Mouse (Mus musculus) thymus, postnatal 14 days (tissue): ENCODE measurements around the gene Odf2l.

Source experiments
- DNase-seq: peaks from one replicate; pipeline ENCODE4 v3.0.0; 2021

Gene Odf2l

DNA sequence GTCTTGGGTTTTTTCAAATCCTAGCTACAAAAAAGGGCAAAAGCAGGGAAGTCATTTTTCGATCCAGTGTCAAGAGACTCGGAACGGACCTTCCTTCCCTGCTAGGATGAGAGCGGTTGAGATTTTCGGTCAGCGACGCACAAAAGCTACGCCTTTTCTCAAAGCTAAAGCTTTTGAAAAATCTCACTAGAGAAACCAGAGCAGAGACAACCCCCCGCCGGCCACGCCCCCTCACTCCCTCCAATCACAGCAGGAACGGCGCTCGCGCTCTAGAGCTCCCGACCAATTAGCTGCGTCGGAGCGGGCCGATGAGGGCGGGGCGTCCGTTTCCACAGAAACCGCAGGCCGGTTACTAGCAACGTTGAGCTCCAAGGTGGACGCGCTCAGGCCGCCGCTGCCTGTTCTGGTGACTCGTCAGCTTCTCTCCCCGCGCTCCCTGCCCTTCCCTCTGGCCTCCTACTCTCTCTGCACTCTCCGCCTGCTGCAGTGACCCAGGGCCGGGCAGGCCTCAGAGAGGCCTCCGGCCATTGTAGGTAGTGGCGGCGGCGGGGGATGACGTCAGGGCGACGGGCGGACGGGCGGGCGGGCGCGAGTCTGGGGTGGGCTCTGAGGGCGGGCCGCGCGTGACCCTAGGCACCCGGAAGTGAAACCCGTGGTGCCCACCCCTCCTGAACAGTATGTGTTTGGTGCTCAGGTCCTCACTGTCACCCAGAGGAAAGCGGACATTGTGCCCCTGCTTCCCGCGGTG is at the start of gene Odf2l:
Gene Odf2l (plus strand): TSS at position 335 of the 748 bp plus-strand sequence.
- DNase-seq = peak; percentile 98

DNA sequence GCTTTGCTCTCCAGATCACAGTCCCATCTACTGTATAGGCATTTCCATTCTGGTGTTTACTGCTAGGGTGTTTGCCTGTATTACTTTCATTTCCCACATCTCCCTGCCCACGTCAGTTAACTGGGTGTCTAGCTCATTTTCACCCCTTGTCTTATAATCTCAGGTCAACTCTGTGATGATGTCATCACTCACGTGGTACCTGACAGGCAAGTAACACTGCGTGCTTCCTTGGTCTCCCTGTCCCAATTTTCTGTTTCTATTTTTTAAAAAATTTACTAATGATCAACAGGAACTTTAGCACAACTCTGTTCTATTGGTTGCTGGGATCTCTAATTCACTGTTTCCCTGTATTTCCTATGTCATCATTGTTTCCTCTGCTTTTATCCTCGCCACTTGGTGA is 49.4 kb upstream of the Odf2l start:
- DNase-seq = no peak

GRCm38 (mm10) chr3:145072339-145072738 is 46.0 kb upstream of the Odf2l start:
- no peak for DNase-seq

DNA sequence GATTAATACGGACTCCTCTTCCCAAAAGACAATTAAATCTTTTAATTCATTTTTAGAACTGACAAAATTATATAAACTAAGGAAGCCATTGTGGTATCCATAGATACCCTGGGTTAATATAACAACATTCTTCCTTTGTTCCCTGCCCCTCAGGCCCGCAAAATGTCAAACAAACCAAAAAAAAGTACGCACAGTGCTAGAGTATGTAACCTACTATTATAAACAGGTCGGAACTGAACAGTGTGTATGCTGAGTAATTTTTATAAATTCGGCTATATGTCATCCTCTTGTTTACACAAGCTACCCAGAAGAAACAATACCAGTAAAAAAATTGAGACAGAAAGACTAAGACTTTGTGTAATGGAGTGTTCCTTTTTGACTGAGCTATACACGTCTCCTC is 40.0 kb upstream of the Odf2l start:
- no peak for DNase-seq

GRCm38 (mm10) chr3:145080904-145081303 is 37.5 kb upstream of the Odf2l start:
- DNase-seq = no peak

DNA sequence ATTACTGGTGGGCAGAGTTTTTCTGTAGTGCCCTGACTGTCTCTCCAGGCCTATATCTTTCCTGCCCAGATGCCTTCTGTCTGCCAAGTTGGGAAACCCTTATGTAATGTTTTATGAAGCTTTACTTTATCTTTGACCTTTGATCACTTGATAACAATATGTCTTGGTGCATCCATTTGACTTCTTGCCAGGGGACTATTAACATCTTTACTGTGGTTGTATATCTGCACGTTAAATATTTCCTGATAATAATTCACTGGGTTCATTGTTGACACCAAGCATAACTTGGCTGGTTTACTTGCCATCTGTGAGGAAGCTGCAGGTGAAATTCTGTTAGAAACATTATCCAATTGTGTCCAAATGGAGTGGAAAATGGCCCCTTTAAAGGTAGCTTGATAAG is 35.3 kb upstream of the Odf2l start:
- no peak for DNase-seq

DNA sequence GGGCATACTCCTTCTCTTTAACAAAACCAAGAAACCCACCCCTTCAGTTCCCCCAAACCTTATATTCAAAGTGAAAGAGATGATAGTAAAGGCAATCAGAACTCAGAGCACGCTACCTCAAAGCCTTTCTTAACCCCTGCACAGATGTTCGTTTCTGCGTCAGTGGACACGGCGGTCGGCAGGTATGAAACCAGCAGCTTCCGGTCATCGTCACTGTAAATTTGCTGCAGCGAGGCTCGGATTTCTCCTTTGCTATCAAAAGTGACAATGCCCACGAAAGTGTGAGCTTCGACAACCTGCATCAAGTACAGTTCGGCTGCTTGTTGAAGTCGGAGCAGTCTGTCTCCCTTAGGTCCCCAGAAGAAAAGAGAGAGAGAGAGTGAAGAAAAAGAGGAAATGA is 32.2 kb upstream of the Odf2l start:
- DNase-seq = no peak

DNA sequence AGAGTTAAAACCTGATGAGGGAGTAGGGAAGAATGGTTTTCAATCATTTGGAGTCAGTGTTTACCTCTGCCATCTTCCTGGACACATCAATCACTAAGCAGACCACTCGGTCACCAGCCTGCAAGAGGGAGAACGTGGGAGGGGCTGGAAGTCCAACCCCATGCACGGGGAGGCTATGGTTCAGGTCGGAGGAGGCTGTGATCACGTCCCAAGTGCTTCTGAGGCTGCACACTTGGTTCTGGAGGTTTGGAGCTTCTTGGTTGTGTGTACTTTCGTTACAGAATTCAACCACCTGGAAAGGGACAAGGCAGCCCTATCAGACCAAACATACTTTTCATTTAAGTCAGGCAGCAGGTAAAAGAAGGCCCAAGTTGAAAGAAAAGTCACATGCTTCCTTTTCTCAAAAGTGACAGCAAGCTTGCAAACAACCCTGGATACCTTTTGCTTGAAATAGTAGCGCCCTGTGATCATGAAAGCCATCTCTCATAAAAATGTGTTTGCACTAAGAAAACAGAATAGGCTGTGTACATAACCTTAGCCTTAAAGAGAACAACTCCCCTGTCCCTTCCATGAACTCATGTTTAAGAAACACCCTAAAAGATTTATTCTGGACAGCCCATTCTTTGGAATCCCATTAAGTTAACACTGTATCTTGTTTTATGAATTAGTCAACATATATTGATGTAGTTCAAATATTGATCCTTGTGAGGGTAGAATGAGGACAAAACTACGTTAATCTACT is 30.4 kb upstream of the Odf2l start:
- no peak for DNase-seq

DNA sequence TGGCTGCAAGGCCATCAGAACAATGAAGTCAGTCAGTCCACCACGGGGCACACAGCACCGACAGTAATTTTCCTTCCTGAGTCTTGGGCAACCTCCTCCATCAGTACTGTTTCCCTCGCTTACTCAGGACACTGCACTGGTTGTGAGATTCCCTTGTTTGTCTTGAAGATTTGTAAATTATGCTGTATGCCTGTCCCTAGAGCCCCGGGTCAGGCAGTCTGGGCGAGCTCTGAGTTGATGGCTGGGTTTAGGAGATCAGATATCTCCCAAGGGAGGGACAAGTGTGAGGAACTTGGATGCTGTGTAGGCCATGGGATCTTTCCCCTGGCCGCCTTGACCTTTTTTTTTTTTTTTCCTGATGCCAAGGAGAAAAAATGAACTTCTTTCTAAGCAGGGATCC is 19.1 kb upstream of the Odf2l start, which contains the start of gene Clca2:
Gene Clca2 (minus strand): TSS at position 153 of the 400 bp plus-strand sequence.
- DNase-seq = no peak

- DNase-seq = no peak
Measured at GRCm38 (mm10) chr3:145101891-145102555, 16.4 kb upstream of the Odf2l start.

DNA sequence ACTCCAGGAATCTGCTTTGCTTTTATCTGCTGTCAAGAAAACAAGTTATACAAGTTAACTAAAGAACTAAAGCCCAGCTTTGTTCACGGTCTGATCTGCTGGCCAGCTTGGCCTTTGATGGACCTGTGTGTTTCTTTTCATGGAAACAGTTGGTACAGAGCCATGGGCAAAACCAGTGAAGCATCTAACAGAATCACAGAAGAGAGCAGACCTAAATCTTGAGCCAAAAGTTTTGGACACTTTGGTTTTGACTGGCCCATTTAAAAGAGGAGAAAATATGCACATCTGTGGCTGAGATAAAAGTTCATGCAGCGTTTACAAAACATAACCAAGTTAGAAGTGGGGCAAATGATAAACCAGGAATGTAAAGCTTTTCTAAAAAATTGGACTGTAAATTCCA is 15.1 kb upstream of the Odf2l start:
- no peak for DNase-seq

DNA sequence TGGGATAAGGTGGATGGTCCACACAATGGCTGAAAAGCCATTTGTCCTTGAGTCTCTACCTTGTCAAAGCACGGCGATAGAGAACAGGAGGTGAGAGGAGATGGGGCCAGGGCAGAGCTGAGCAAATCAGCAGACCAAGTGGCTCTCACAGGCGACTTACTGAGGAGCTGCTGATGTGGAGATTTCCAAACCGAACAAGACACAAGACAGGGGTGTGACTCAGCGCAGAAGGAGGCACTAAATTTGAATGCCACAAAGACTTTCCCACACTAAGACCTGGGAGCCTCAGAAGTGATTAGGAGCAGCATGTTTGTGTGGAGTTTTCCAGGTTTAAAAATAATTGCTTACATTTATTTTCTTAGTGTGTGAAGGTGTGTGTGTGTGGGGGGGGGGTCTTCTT is 14.6 kb upstream of the Odf2l start:
- DNase-seq = no peak

DNA sequence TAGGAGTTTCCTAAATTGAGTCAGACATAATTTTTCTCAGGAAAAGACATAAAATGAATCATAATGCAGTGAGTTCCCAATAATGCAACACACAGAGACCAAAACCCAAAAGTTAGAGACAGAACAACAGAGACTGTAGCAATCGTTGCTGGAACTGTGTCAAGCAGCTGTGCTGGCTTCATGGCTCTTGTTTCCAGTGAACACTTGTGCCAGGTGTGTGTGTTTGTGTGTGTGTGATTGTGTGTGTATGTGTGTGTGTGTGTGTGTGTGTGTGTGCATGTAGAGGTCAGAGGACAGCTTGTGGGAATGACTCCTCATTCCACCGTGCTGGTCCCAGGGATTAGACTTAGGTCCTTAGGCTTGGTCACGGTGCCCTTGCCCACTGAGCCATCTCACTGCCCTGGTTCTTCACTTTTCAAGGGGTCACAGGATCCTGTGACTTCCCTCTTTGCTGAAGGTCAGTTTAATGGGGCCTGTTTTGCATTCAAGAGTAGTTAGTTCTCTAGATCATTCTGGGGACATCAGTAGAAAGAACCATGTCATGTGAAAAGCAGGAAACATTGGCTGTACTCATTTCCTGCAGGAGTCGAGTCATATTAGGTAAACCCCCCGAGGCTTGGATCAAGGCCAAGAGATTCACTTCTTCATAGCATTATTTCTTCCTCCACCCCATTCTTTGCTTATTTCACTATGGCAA is 13.2 kb upstream of the Odf2l start:
- DNase-seq = no peak

- DNase-seq = no peak
Measured at GRCm38 (mm10) chr3:145105773-145106504, 12.4 kb upstream of the Odf2l start.

- DNase-seq = no peak
Measured at GRCm38 (mm10) chr3:145115169-145115568, 3.2 kb upstream of the Odf2l start.

GRCm38 (mm10) chr3:145117637-145118036 is 751 bp upstream of the Odf2l start:
- DNase-seq = no peak

DNA sequence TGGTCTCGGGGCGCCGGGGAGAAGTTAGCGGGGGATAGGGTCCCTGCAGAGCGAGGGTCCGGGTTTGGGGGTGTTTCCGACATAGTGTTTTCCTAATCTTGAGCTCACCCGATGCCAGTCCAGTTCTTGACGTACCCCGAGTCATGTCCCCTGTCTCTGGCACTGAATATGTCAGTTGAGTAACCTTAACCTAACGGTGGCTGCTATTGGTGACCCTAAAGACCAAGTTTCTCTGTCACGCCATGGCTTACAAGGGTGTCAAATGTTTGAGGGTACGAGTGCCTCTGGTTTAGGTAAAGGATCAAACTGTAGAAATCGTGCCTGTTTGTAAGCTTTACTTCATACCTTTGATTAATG is 592 bp downstream of the Odf2l start:
- DNase-seq = no peak

GRCm38 (mm10) chr3:145119425-145119824 is 1.0 kb downstream of the Odf2l start:
- DNase-seq = no peak

- DNase-seq = no peak
Measured at GRCm38 (mm10) chr3:145126618-145127017, 8.2 kb downstream of the Odf2l start.

DNA sequence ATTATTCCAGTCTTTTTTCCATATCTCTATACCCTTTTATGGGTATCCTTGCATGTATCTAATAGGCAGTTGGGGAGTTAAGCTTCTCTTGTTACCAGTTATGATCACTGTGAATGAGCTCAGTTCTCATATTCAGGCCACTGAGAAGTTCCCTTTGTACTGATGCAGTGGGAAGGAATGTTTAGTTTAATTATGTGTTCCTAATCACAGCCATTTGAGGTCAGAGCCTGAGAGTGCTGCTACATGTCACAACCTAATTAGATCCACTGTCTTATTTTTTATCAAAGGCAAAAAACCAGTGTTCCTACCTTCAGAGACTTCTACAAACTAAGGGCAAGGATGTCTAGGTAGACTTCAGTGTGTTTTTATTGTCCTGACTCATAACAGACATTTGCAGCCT is 11.0 kb downstream of the Odf2l start:
- no peak for DNase-seq

DNA sequence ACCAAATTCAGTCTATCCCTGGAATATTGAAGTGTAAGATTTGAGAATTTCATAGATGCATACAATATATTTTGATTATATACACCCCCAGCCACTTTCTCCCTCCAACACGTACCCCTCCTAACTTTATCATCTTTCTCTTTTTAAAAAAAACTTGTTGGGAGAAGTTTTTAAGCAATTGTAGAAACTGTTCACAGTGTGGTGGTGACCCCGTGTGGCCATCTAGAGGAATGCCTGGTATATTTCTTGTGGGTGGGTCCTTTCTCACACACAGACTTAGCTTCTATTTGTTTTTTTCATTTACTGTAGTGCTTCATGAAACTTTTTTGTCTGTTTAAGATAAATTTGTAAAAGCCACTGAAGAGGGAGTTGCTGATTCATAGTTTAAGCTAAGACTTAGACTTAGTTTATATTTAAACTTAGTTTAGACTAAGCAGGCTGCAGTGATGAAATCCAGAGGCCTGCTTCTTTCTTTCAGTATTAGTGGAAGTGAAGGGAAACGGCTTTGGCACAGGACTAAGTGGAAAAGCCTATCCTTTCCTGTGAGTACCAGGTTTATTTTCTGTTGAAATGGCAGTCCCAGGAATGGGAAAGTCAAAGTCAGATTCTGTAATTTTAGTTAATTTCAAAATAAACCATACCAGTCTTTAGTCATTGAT is 13.0 kb downstream of the Odf2l start:
- peak; percentile 32 for DNase-seq

- DNase-seq = no peak
Measured at GRCm38 (mm10) chr3:145140236-145140635, 21.8 kb downstream of the Odf2l start.
